Mouse (Mus musculus) NIH3T3 (cell line): Measurements from ENCODE around the gene Pip4k2c.
"Not testable (repeated sequence)": the region's sequence is repeated elsewhere in the genome, so short reads cannot be mapped to it uniquely, and the experiment has no call there.

Experiments
- DNase-seq: peaks from one replicate; pipeline ENCODE4 v3.0.0-alpha.2; 2012; ENCODE audit warnings: low read depth

The Pip4k2c gene

DNA sequence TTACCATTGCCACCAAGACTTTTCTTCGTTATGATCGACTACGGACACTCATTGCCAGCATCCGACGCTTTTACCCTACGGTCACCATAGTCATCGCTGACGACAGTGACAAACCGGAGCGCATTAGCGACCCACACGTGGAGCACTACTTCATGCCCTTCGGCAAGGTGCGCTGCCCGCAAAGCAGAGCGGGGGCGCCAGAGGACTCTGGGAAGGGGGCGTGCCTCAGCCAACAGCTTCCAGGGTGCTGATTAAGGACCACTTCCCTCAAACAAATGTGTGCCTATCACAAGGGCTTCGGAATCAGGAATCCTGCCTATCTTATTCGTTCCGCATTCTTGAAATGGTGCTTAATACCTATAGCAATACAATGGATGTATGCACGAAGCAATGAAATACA, 41.4 kb downstream of the Pip4k2c start:
- DNase-seq, result peak; percentile 24

DNA sequence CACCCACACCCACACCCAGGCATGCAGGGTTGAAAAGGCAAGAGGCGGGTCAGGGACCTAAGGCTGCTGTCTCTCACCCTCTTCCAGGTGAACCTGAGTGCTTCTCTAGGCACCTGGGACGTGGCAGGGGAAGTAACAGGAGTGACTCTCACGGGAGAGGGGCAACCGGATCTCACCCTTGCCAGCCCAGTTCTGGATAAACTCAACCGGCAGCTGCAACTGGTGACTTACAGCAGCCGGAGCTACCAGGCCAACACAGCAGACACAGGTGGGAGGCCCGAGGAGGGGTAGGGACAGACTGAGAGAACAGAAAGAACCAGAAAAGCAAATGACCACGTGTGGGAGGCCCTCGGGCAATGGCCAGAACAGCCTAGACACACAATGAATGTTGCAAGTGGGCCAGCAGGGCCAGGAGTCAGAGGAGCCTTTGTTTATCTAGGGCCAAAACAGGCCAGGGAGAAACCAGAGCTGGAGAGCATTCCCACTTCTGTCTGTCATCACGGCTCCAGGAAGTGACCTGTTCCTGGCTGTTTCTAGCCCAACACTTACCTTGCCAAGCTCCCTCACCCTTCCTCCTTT, 43.7 kb downstream of the Pip4k2c start:
- peak; percentile 68 for DNase-seq

- peak; percentile 2 for DNase-seq
Measured at GRCm38 (mm10) chr10:127166771-127167613, 44.4 kb downstream of the Pip4k2c start.

- no peak for DNase-seq
Measured at GRCm38 (mm10) chr10:127166404-127166715, 45.0 kb downstream of the Pip4k2c start.

DNA sequence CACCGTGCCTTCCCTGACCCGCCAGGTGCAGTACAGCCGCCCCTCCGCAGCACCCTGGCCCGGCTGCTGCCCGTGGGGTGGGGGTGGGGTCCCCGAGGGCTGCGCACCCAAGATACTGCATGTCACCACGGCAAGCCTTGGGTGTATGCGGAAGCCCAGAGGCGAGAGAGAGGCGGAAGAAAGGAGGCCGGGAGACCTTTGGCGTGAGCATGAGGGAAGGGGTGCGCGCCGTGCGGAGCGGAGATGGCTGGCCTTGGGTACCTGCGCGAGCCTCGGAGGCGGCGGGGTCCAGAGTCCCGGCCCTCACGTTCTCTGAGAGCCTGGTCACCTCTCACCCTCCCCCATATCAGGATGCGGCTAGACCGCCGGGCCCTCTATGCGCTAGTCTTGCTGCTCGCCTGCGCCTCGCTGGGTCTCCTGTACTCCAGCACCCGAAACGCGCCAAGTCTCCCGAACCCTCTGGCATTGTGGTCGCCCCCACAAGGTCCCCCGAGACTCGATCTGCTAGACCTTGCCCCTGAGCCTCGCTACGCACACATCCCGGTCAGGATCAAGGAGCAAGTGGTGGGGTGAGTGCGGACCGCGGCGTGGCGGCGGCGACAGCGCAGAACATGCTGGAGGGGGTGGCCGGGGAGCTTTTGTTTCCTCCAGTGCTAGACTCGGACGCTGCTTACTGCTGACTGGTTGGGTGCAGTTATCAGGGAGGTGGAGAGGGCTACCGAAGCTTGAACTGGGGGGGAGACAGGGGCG, 45.6 kb downstream of the Pip4k2c start:
- peak; percentile 43 for DNase-seq

GRCm38 (mm10) chr10:127165354-127165653, 46.1 kb downstream of the Pip4k2c start:
- no peak for DNase-seq

- peak; percentile 90 for DNase-seq
Measured at GRCm38 (mm10) chr10:127164631-127165353, 46.6 kb downstream of the Pip4k2c start, which contains the start of gene B4galnt1. Gene B4galnt1 (plus strand): TSS chr10:127165225.

- DNase-seq, result peak; percentile 1
Measured at GRCm38 (mm10) chr10:127164190-127164589, 47.2 kb downstream of the Pip4k2c start.

DNA sequence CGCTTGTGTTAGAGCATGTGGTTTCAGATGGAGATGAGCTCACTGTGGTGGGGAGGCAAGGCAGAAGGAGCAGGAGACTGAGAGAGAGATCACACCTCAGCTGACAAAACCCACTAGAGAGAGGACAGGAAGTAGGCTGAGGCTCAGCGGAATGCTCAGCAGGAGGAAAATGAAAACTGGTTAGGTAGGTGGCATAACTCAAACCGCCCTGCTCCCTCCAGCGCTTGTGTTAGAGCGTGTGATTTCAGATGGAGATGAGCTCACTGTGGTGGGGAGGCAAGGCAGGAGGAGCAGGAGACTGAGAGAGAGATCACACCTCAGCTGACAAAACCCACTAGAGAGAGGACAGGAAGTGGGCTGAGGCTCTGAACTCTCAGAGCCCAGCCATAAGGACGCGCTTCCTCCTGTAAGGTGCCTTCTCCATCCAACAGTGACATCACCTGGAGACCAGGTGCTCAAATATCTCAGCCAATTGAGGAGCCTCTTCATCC, 48.6 kb downstream of the Pip4k2c start:
- peak; percentile 0 for DNase-seq

DNA sequence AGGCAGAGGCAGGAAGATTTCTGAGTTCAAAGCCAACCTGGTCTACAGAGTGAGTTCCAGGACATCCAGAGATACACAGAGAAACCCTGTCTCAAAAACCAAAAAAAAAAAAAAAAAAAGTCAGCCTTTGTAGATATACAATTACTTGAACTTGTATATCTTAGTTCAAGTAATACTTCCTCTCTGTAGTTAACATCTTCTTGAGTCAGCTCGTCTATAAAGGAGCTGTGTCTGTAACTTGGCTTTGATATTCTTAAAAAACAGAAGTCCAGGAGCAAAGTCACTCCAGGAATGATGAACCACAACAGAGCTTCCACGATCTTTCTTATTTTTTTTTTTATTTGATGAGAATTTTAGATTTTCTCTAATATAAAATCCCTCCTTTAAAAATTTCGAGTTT, 50.7 kb downstream of the Pip4k2c start:
- DNase-seq, result no peak

DNA sequence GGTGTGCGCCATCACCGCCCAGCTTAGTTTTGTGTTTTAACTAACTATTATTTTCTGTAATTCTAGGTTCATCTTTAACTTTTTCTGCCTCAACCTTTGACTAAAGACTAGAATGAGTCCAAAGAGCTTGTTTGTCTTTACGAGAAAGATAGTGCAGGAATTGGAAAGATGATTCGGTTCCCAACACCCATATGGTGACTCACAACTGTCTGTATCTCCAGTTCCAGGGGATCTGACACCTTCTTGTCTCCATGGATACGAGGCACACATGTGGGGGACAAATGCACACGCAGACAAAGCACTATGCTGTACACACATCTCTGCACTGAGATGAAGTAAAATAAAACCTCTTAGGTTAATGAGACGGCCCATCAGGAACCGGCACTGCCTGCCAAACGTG, 51.3 kb downstream of the Pip4k2c start:
- no peak for DNase-seq

- DNase-seq, result no peak
Measured at GRCm38 (mm10) chr10:127158471-127158870, 52.9 kb downstream of the Pip4k2c start.

DNA sequence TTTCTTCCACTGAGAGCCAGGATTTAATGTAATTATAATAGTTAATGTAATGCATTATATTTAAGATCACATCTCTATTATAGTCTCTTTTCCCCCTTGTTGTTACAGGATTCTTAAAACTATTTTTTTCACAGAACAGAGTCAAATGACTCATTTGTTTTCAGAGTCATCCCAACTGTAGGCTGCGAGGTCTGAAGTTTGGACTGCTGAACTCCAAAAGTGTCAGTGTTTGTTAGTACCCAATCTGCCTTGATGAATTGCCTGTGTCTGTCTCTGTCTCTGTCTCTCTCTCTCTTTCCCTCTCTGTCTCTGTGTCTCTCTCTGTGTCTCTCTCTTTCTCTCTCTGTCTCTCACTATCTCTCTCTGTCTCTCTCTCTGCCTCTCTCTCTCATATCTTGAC, 54.9 kb downstream of the Pip4k2c start:
- DNase-seq, result no peak

GRCm38 (mm10) chr10:127156089-127156488, 55.3 kb downstream of the Pip4k2c start:
- DNase-seq, result no peak

DNA sequence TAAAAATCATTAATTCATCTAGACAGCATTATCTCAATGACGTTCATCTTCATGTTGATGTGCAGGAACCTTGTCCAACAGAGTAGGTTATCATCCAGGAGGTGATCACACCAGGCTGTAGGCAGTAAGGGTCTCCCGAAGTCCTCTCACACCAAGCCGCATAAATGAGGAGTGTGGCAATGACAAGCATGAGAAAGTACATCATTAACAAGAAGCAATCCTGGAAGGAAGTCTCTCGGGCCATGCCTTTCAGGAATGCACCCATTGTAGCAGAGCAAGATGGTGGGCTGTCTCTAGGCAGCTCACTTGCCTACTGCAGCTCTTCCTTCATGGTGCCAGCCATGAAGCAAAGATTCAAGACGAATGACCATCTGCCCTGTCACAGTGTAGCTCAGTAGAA, 56.7 kb downstream of the Pip4k2c start:
- no peak for DNase-seq

DNA sequence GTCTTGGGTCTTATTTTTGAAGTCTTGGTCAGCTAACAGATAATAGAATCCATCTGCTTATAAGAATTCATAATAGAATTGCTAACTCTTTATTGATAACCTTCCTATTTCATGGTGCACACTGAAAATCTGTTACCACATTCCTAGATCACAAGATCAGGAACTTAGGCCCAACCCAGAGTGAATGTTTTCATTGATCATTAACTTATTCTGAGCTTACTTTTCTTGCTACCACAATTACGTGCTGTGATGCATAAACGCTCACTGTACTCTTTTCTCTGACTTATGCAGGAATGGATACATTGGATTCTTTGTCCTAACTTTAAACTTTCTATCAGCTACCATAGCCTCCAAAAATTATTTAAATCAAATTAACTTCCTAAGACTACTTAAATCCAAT, 57.1 kb downstream of the Pip4k2c start:
- no peak for DNase-seq

- no peak for DNase-seq
Measured at GRCm38 (mm10) chr10:127153323-127153722, 58.1 kb downstream of the Pip4k2c start.

DNA sequence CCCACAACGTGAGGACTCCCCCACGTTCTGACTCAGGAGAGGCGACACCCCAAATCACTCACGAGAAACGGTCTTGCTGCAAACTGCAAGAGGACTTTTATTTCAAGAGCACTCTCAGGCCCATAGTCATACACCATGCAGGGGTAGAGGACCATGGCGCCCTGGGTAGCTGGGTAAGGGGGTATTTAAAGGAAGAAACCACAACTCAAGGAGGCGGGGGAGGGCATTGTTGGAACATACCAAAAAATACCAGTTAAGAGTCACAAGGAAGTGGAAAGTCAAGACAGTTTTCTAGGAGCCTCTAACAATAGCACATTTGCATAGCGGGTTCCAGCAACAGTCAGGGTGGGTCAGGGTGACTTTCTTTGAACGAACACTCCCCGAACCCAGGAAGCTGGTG, 58.8 kb downstream of the Pip4k2c start:
- not testable (repeated sequence) for DNase-seq

DNA sequence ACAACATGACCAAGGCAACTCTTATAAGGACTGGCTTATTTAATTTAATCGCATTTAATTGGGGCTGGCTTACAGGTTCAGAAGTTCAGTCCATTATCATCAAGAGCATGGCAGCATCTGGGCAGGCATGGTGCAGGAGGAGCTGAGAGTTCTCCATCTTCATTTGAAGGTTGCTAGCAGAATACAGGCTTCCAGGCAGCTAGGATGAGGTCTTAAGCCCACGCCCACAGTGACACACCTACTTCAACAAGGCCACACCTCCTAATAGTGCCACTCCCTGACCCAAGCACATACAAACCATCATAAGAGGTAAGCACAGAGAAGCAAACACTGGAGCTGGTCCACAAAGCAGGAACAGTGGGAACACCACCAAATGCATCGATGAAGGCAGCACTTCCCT, 60.2 kb downstream of the Pip4k2c start:
- peak; percentile 1 for DNase-seq

DNA sequence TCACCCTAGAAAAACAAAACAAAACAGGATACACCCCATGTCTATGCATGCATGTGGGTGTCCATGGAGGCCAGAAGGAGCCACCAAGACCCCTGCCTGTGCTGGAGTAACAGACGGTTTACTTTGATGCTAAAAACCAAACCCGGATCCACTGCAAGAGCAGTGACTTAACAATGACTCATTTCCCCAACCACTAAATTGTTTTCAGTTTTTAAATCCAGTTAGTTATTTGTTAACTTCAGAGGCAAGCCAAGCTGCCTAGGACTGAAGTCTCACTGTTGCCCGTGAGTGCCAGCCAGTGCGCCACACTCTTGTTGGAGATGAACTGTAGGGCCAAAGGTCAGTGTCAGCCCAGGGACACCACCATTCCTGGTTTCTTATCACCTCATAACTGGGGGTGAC, 60.9 kb downstream of the Pip4k2c start:
- DNase-seq, result peak; percentile 45

DNA sequence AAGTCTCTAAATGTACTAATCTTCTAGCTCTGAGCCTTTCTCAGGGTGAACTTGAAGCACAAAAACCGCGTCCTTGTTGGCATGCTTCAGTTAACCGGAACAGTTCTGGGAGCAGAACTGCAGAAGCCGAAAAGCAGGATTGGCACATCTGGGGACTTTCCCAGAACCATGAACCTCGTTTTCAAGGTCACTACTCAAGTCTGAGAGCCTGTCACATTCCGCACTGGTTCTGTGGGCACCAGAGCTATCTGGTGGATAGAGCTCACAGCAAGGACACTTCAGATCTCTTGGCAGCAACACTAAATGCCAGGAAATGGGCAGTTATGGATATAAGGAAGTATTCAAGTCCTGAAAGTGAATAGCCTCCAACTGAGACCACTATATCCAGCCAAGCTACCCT, 64.2 kb downstream of the Pip4k2c start:
- peak; percentile 3 for DNase-seq
